8 mouse cellular contexts compared by ENCODE assay signal in genomic region chr10:62507591-62508308, GRCm38 (mm10). TPM values are rescaled to one million over a fixed set of nuclear protein-coding genes. Genes with fewer than 3 reads are reported as not detected.
A peak's percentile ranks its signal among the peaks of the same experiment; 100 is the strongest.
DNase-seq lines count a peak whose midpoint lies in the region; ATAC-seq and TF ChIP-seq lines count a peak whose summit lies in the region.

No protein-coding gene starts in this region.

- no peaks in the 10 kb centered on the region for H3K4me1 ChIP-seq in embryonic fibroblast, embryonic 13.5 days (ENCODE audit: control insufficient read depth, insufficient read depth, low read length)
- peaks cover 7% of the 10 kb centered on the region; the same call in 1 of the 2 replicates for H3K4me1 ChIP-seq in heart, postnatal 0 days (ENCODE audit: control insufficient read depth, insufficient read depth)

- no peak for TF ChIP-seq CTCF in left cerebral cortex, adult 2 months (IDR thresholded peaks at IDR 0.05)
- no peak for TF ChIP-seq CTCF in embryonic fibroblast, embryonic 13.5 days (IDR thresholded peaks at IDR 0.05; ENCODE audit: borderline replicate concordance, insufficient read depth, low read length)
- no peak for TF ChIP-seq CTCF in heart, postnatal 0 days (IDR thresholded peaks at IDR 0.05; ENCODE audit: low read depth)

- peak overlapping the region; percentile 71 for H3K27ac ChIP-seq in left cerebral cortex, adult 2 months
- H3K27ac ChIP-seq in embryonic fibroblast, embryonic 13.5 days (ENCODE audit: insufficient read depth, low read length) = no peak overlapping the region
- peak overlapping the region; percentile 79 for H3K27ac ChIP-seq in heart, postnatal 0 days (ENCODE audit: low read depth)
- H3K27ac ChIP-seq in macrophage = peak overlapping the region; percentile 72

- H3K27me3 ChIP-seq in heart, postnatal 0 days (ENCODE audit: control insufficient read depth, insufficient read depth, low read length) = peaks cover 3% of the 10 kb centered on the region

- 0 out of 2 replicates have a peak, but pooled peaks have one; percentile 38 for ATAC-seq in heart, postnatal 0 days (ENCODE audit: insufficient read depth, low read depth)

- 9% methylated on average over 18 of the region's 18 CpGs for WGBS in heart, postnatal 0 days
- WGBS in macrophage (ENCODE audit: missing documents) = 2% methylated on average over 16 of the region's 18 CpGs

- H3K36me3 ChIP-seq in heart, postnatal 0 days (replicated peaks; ENCODE audit: control insufficient read depth, insufficient read depth, low read length) = no peaks in the 10 kb centered on the region
- no peaks in the 10 kb centered on the region for H3K36me3 ChIP-seq in macrophage (ENCODE audit: inconsistent target)

- no peaks in the 10 kb centered on the region for H3K9me3 ChIP-seq in heart, postnatal 0 days (replicated peaks; ENCODE audit: control insufficient read depth, low read length)

- peaks cover 24% of the 10 kb centered on the region; the same call in 1 of the 2 replicates for H3K79me2 ChIP-seq in macrophage (ENCODE audit: inconsistent target)

- H3K9ac ChIP-seq in heart, postnatal 0 days (replicated peaks; ENCODE audit: low read depth, low read length) = peak overlapping the region; percentile 21

- intact Hi-C loops in left cerebral cortex, adult 2 months (cut with DNase I) = no loop called here

- no peak for TF ChIP-seq POLR2A in embryonic fibroblast, embryonic 13.5 days (IDR thresholded peaks at IDR 0.05; ENCODE audit: low read depth, low read length)

- DNase-seq in left cerebral cortex, adult 2 months (ENCODE audit: extremely low spot score in 1 of 2, low spot score in 2 of 2) = no peak
- DNase-seq in left cerebral cortex, adult 8-10 months (ENCODE audit: low spot score in 2 of 2) = no peak
- DNase-seq in heart, postnatal 0 days (ENCODE audit: low spot score) = no peak
- peak; percentile 73 for DNase-seq in kidney, postnatal 14 days
- DNase-seq in spleen, postnatal 36 days (ENCODE audit: low spot score in 2 of 2) = peak; percentile 84 to 86
- no peak for DNase-seq in cerebellum, adult 11 months

- no peak for TF ChIP-seq EP300 in heart, postnatal 0 days (IDR thresholded peaks at IDR 0.05; ENCODE audit: low read depth)

- peak overlapping the region; percentile 46 for H3K4me3 ChIP-seq in left cerebral cortex, adult 2 months
- peak overlapping the region; percentile 29 for H3K4me3 ChIP-seq in embryonic fibroblast, embryonic 13.5 days (ENCODE audit: insufficient read depth, low read length)
- H3K4me3 ChIP-seq in heart, postnatal 0 days (ENCODE audit: low read depth, low read length) = peak overlapping the region; percentile 37
- peak overlapping the region; percentile 39 for H3K4me3 ChIP-seq in macrophage (ENCODE audit: inconsistent target)

- peak overlapping the region; percentile 61 for H3K4me2 ChIP-seq in heart, postnatal 0 days (ENCODE audit: low read depth, low read length)

RNA-seq across cellular contexts. Expression of gene Srgn, which starts 19.5 kb away (rescaled TPM):
- total RNA-seq in left cerebral cortex, adult 2 months (2021) = 1 to 10 TPM; 7.1 to 9.7 TPM
- total RNA-seq in left cerebral cortex, adult 8-10 months (2022) = 10 to 100 TPM in 2 of 4 experiments, 1 to 10 TPM in 2; 7.4 to 18.7 (median 11.6) TPM
- 0.72 and 1.9 TPM in 2 replicates for polyA plus RNA-seq in embryonic fibroblast, embryonic 13.5 days (2011; ENCODE audit: insufficient read length, low read depth, missing spikeins)
- total RNA-seq in heart, postnatal 0 days (2014; rRNA removed; ENCODE audit: low replicate concordance) = 16.4 and 16.8 TPM in 2 replicates
- polyA plus RNA-seq in heart, postnatal 0 days (2015; fragmentation: Nextera tagmentation; extraction: Ambion mirVana) = 19.1 and 21.8 TPM in 2 replicates
- total RNA-seq in macrophage (2018; cell fraction: chromatin; rRNA removed) = 100 to 1,000 TPM in 9 of 26 experiments, 10 to 100 TPM in 12, 1 to 10 TPM in 5; 5.0 to 374 (median 54.9) TPM
- total RNA-seq in macrophage (2018; cell fraction: cytosol; rRNA removed) = 1,000 to 10,000 TPM in 3 of 26 experiments, 100 to 1,000 TPM in 23; 178 to 1,433 (median 423) TPM
- 1,000 to 10,000 TPM in 2 of 26 experiments, 100 to 1,000 TPM in 22, 10 to 100 TPM in 2; 93.8 to 1,370 (median 265) TPM for total RNA-seq in macrophage (2018; cell fraction: nucleus; rRNA removed)
- 240 to 438 TPM (median 289 TPM) in 3 replicates for polyA plus RNA-seq in macrophage (2018)

RNA-seq across cellular contexts. Expression of gene Vps26a, which starts 21.1 kb away (rescaled TPM):
- total RNA-seq in left cerebral cortex, adult 2 months (2021) = 10 to 100 TPM; 46.9 to 47.4 TPM
- 10 to 100 TPM; 47.3 to 54.9 (median 51.6) TPM for total RNA-seq in left cerebral cortex, adult 8-10 months (2022)
- 72.3 and 78.1 TPM in 2 replicates for polyA plus RNA-seq in embryonic fibroblast, embryonic 13.5 days (2011; ENCODE audit: insufficient read length, low read depth, missing spikeins)
- total RNA-seq in heart, postnatal 0 days (2014; rRNA removed; ENCODE audit: low replicate concordance) = 46.5 and 51.0 TPM in 2 replicates
- polyA plus RNA-seq in heart, postnatal 0 days (2015; fragmentation: Nextera tagmentation; extraction: Ambion mirVana) = 75.5 and 78.5 TPM in 2 replicates
- 10 to 100 TPM; 39.3 to 71.1 (median 57.3) TPM for total RNA-seq in macrophage (2018; cell fraction: chromatin; rRNA removed)
- total RNA-seq in macrophage (2018; cell fraction: cytosol; rRNA removed) = 100 to 1,000 TPM; 161 to 207 (median 187) TPM
- 100 to 1,000 TPM in 11 of 26 experiments, 10 to 100 TPM in 15; 61.6 to 159 (median 95.3) TPM for total RNA-seq in macrophage (2018; cell fraction: nucleus; rRNA removed)
- polyA plus RNA-seq in macrophage (2018) = 167 to 346 TPM (median 178 TPM) in 3 replicates

RNA-seq across cellular contexts. Expression of gene Supv3l1, which starts 58.2 kb away (rescaled TPM):
- total RNA-seq in left cerebral cortex, adult 2 months (2021) = 10 to 100 TPM; 21.8 to 24.8 TPM
- 10 to 100 TPM; 23.0 to 33.5 (median 27.6) TPM for total RNA-seq in left cerebral cortex, adult 8-10 months (2022)
- polyA plus RNA-seq in embryonic fibroblast, embryonic 13.5 days (2011; ENCODE audit: insufficient read length, low read depth, missing spikeins) = 19.7 and 22.7 TPM in 2 replicates
- 34.1 and 35.9 TPM in 2 replicates for total RNA-seq in heart, postnatal 0 days (2014; rRNA removed; ENCODE audit: low replicate concordance)
- 23.2 and 26.3 TPM in 2 replicates for polyA plus RNA-seq in heart, postnatal 0 days (2015; fragmentation: Nextera tagmentation; extraction: Ambion mirVana)
- total RNA-seq in macrophage (2018; cell fraction: chromatin; rRNA removed) = 10 to 100 TPM; 19.7 to 49.9 (median 32.0) TPM
- 10 to 100 TPM in 2 of 26 experiments, 1 to 10 TPM in 24; 6.7 to 11.5 (median 8.5) TPM for total RNA-seq in macrophage (2018; cell fraction: cytosol; rRNA removed)
- 10 to 100 TPM; 14.5 to 41.4 (median 26.0) TPM for total RNA-seq in macrophage (2018; cell fraction: nucleus; rRNA removed)
- 9.8 to 13.0 TPM (median 12.9 TPM) in 3 replicates for polyA plus RNA-seq in macrophage (2018)

RNA-seq across cellular contexts. Expression of gene 4930507D05Rik, which starts 58.5 kb away (rescaled TPM):
- total RNA-seq in left cerebral cortex, adult 2 months (2021) = 1 to 10 TPM; 1.1 to 1.4 TPM
- 1 to 10 TPM in 2 of 4 experiments, under 1 TPM in 2; 0.81 to 1.8 (median 1.0) TPM for total RNA-seq in left cerebral cortex, adult 8-10 months (2022)
- not detected in 2 replicates for polyA plus RNA-seq in embryonic fibroblast, embryonic 13.5 days (2011; ENCODE audit: insufficient read length, low read depth, missing spikeins)
- total RNA-seq in heart, postnatal 0 days (2014; rRNA removed; ENCODE audit: low replicate concordance) = 0.15 and 3.2 TPM in 2 replicates
- 0.19 and 0.36 TPM in 2 replicates for polyA plus RNA-seq in heart, postnatal 0 days (2015; fragmentation: Nextera tagmentation; extraction: Ambion mirVana)
- total RNA-seq in macrophage (2018; cell fraction: chromatin; rRNA removed) = not detected
- under 1 TPM in 8 of 26 experiments, not detected in 18; 0.05 to 0.14 (median 0.10) TPM for total RNA-seq in macrophage (2018; cell fraction: cytosol; rRNA removed)
- total RNA-seq in macrophage (2018; cell fraction: nucleus; rRNA removed) = under 1 TPM in 2 of 26 experiments, not detected in 24; 0.24 to 0.48 TPM
- 0.26 TPM in 1 of 3 replicates, not detected in the others for polyA plus RNA-seq in macrophage (2018)

Comparison
In these comparisons a context has a peak if more than half of its experiments do, and no peak if none do; other contexts are left out.
1. DNase-seq: peak in kidney, postnatal 14 days (single experiment) and spleen, postnatal 36 days (2 of 2); none in left cerebral cortex, adult 2 months (0 of 2), left cerebral cortex, adult 8-10 months (0 of 2), heart, postnatal 0 days (single experiment) and cerebellum, adult 11 months (single experiment).
2. Peak in every context shown above with its lines, with median percentiles within 50 percentile points of each other: H3K4me3 ChIP-seq.